Comparison of ENCODE assay signal across 9 mouse cellular contexts in the genomic region with DNA sequence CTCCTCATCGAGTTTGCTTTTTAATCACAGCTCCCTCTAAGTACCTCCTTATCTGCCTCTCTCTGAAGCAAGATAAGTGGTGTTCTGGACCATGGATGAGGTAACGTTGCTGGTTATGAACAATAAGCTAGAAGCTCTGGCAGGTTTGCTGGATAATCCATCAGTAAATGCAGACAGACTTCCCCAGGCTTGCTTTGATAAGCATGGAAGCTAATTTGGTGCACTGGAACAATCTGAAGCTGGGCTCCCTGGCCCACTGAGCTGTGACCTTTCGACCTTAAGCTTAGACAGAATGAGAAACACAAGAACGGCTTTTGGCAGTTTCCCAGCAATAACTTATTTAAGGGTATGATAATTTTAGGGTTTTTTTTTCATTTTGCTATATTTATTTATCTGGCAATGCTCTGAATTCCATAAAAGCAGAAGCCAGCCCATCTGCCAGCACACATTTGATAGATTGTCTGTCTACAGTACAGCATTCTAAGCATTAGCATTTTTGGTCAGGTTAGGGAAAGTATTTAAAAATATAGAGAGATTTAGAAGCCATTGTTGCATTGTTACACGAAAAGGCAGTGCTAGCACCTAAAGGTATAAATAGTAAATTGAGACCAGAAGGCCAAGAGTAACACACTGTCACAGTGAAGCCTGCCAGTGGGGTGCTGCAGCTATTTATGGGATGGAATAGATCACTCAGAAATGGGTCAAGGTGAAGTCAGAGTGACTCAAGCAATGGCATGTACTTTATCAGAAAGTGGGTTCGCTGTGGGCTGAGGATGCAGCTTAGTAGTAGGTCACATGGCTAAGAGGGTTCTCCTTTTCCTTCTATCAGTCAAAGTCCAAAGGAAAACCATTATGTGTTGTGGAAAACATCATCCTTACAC.
DNase-seq lines count a peak whose midpoint lies in the region; ATAC-seq and TF ChIP-seq lines count a peak whose summit lies in the region.
"Had no signal": no experiment of that assay in that cellular context is flagged by ENCODE, and none has a peak within 500 bp of the region (broad histone marks: within the 10 kb centered on the region; RNA-seq: fewer than 3 reads in every experiment).

No protein-coding gene starts in this region.

- ATAC-seq in midbrain, embryonic 13.5 days, result no peak

- no peak overlapping the region for H3K4me2 ChIP-seq in midbrain, embryonic 13.5 days (replicated peaks)
- H3K4me2 ChIP-seq: midbrain, embryonic 12.5 days had no signal

- no peak for TF ChIP-seq CTCF in thymus, adult 2 months (IDR thresholded peaks at IDR 0.05; ENCODE audit: borderline replicate concordance, control insufficient read depth, extremely low read depth, insufficient read depth, low read length, poor library complexity)

- no peaks in the 10 kb centered on the region for H3K9me3 ChIP-seq in midbrain, embryonic 13.5 days
- H3K9me3 ChIP-seq: midbrain, embryonic 12.5 days had no signal

- H3K27ac ChIP-seq in midbrain, embryonic 13.5 days, result no peak overlapping the region
- no peak overlapping the region for H3K27ac ChIP-seq in thymus, adult 2 months (ENCODE audit: control insufficient read depth, insufficient read depth, low read length)
- H3K27ac ChIP-seq: midbrain, embryonic 12.5 days had no signal

- no peak overlapping the region for H3K9ac ChIP-seq in midbrain, embryonic 13.5 days (replicated peaks)
- H3K9ac ChIP-seq: midbrain, embryonic 12.5 days had no signal

- no peak overlapping the region for H3K4me3 ChIP-seq in midbrain, embryonic 13.5 days (replicated peaks)
- no peak overlapping the region for H3K4me3 ChIP-seq in thymus, adult 2 months (ENCODE audit: control insufficient read depth, insufficient read depth, low read length)
- H3K4me3 ChIP-seq: midbrain, embryonic 12.5 days had no signal

- peak; percentile 15 for DNase-seq in kidney, postnatal 10 days
- DNase-seq in kidney, postnatal 36 days, result no peak
- DNase-seq in embryo, embryonic 9.5 days (ENCODE audit: extremely low spot score), result peak; percentile 35
- DNase-seq in heart, postnatal 4 days, result peak; percentile 21
- peak; percentile 13 for DNase-seq in retina, embryonic 14.5 days (ENCODE audit: low spot score)
- DNase-seq in left cerebral cortex, adult 18-20 months (ENCODE audit: low spot score in 2 of 2), result no peak
- no peak for DNase-seq in thymus, adult 2 months

- WGBS in midbrain, embryonic 13.5 days, result 46% methylated on average over 6 of the region's 6 CpGs
- 67% methylated on average over 6 of the region's 6 CpGs for WGBS in thymus, adult 2 months

- H3K27me3 ChIP-seq in midbrain, embryonic 13.5 days, result no peaks in the 10 kb centered on the region
- no peaks in the 10 kb centered on the region for H3K27me3 ChIP-seq in thymus, adult 2 months (ENCODE audit: control insufficient read depth, insufficient read depth, low read length)
- H3K27me3 ChIP-seq: midbrain, embryonic 12.5 days had no signal

- no peaks in the 10 kb centered on the region for H3K36me3 ChIP-seq in midbrain, embryonic 13.5 days
- no peaks in the 10 kb centered on the region for H3K36me3 ChIP-seq in thymus, adult 2 months (ENCODE audit: control insufficient read depth, insufficient read depth, low read length)
- H3K36me3 ChIP-seq: midbrain, embryonic 12.5 days had no signal

- TF ChIP-seq POLR2A in thymus, adult 2 months (IDR thresholded peaks at IDR 0.05; ENCODE audit: control insufficient read depth, extremely low read depth, insufficient read depth, low read length, poor library complexity), result no peak

- 0 out of 2 replicates have a peak, but pooled peaks cover 3% of the 10 kb centered on the region for H3K4me1 ChIP-seq in midbrain, embryonic 13.5 days (replicated peaks)
- H3K4me1 ChIP-seq in thymus, adult 2 months (replicated peaks; ENCODE audit: control insufficient read depth, insufficient read depth, low read length), result no peaks in the 10 kb centered on the region
- H3K4me1 ChIP-seq: midbrain, embryonic 12.5 days had no signal

Comparison
In these comparisons a context has a peak if more than half of its experiments do, and no peak if none do; other contexts are left out.
1. DNase-seq: peak in kidney, postnatal 10 days (single experiment), embryo, embryonic 9.5 days (single experiment), heart, postnatal 4 days (single experiment) and retina, embryonic 14.5 days (single experiment); none in kidney, postnatal 36 days (0 of 2), left cerebral cortex, adult 18-20 months (0 of 2) and thymus, adult 2 months (single experiment).